Mouse (Mus musculus) hindbrain, embryonic 15.5 days (tissue): ENCODE results near the gene Sgms1. TPM values are rescaled to one million over a fixed set of nuclear protein-coding genes. Genes with fewer than 3 reads are reported as not detected.

ENCODE experiments used
- ATAC-seq: fragments of 200-750 bp; cut with Nextera tagmentation; 2 replicates; pipeline ENCODE4 v1.8.0; 2017; ENCODE audit warnings: low read depth, moderate number of reproducible peaks, moderate TSS enrichment; ENCODE audit not compliant: low FRiP score
- H3K27ac ChIP-seq: fragments of 300-500 bp; sonication (generic); replicated peaks from 2 replicates; pipeline ENCODE4 v1.5.1; 2015; ENCODE audit warnings: mild to moderate bottlenecking, inconsistent platforms
- H3K27me3 ChIP-seq: fragments of 300-500 bp; sonication (generic); 2 replicates; pipeline ENCODE4 v1.6.1; 2015; ENCODE audit warnings: control low read depth, inconsistent platforms
- H3K36me3 ChIP-seq: fragments of 300-500 bp; sonication (generic); 2 replicates; pipeline ENCODE4 v1.6.1; 2015; ENCODE audit warnings: control low read depth, inconsistent platforms
- H3K4me1 ChIP-seq: fragments of 300-500 bp; sonication (generic); replicated peaks from 2 replicates; pipeline ENCODE4 v1.6.1; 2015; ENCODE audit warnings: control low read depth, inconsistent platforms
- H3K4me2 ChIP-seq: fragments of 300-500 bp; sonication (generic); 2 replicates; pipeline ENCODE4 v1.6.1; 2015; ENCODE audit warnings: moderate library complexity, mild to moderate bottlenecking, inconsistent platforms
- H3K4me3 ChIP-seq: fragments of 300-500 bp; sonication (generic); 2 replicates; pipeline ENCODE4 v1.5.1; 2015; ENCODE audit warnings: mild to moderate bottlenecking, inconsistent platforms
- H3K9ac ChIP-seq: fragments of 300-500 bp; sonication (generic); 2 replicates; pipeline ENCODE4 v1.6.1; 2015; ENCODE audit warnings: inconsistent platforms
- H3K9me3 ChIP-seq: fragments of 300-500 bp; sonication (generic); 2 replicates; pipeline ENCODE4 v1.6.1; 2016; ENCODE audit warnings: control low read depth, inconsistent platforms
- whole genome bisulfite sequencing: fragments of 180-500 bp; shearing (Covaris S2); methylation state at CpG from one replicate; pipeline ENCODE4 v1.1.7; 2015; 5-methylcytosine and 5-hydroxymethylcytosine counted together
- polyA plus RNA-seq: library from polyadenylated mRNA; unstranded; fragments of >200 nt; fragmentation: Nextera tagmentation; extraction: Ambion mirVana; gene quantifications from 2 replicates; pipeline ENCODE4 v1.2.1, GENCODE M21; 2015

Gene Sgms1
- polyA plus RNA-seq, 1 experiment from 2014 or later: 21.7 TPM

DNA sequence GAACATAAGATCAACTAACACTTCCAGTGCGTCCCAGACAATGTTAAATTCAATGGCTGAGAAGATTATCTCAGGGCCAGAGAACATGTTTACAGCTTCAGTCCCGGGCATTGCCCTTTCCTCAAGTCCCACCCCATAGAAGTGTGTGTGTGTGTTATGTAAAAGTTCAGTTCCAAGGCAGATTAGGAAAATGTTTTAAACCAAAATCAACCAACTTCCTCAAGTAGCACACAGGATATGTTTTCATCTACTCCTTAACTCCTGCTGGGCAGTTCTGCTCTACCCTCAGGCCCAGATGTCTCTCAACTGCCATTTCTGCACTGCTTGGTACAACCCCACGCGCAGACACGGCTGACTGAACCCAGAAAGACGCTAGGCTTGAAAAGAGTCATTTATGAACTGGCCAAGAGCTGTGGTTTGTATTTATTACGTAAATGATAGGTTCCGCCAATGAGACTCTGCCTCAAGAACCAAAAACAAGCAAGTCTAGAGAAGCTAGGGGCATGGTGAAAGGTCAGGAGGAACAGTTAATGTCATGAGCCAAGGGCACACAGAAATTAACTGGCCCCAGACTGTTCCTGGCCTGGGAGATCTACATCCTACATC, 134.7 kb downstream of the Sgms1 start:
- H3K4me2 ChIP-seq: no peak overlapping the region
- H3K4me3 ChIP-seq: no peak overlapping the region
- peaks cover 11% of the 10 kb centered on the region for H3K4me1 ChIP-seq
- ATAC-seq: no peak
- H3K27ac ChIP-seq: peak overlapping the region; percentile 59
- H3K27me3 ChIP-seq: no peaks in the 10 kb centered on the region
- no peaks in the 10 kb centered on the region for H3K9me3 ChIP-seq
- H3K36me3 ChIP-seq: no peaks in the 10 kb centered on the region
- WGBS: 50% methylated on average over 8 of the region's 8 CpGs
- H3K9ac ChIP-seq: no peak overlapping the region

DNA sequence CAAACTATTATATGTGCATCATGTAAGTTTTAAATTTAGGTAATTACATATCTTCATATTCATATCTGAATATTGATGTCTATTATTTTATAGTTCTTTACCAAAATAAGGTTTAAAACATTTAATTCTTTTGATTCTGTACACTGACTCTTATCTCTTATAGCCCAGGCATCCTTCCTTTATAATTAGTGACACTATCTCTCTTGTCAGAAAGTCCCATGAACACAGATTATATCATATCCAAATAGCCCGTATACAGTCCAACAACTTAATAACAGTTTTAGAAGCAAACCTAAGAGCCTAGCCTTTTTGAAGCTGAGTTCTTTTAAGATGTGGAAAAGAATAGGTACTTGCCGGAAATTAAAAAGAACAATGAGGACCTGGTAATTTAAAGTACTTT, 135.3 kb downstream of the Sgms1 start:
- 85% methylated on average over 2 of the region's 2 CpGs for WGBS
- H3K36me3 ChIP-seq: no peaks in the 10 kb centered on the region
- no peak for ATAC-seq
- peaks cover 11% of the 10 kb centered on the region for H3K4me1 ChIP-seq
- H3K9ac ChIP-seq: no peak overlapping the region
- no peak overlapping the region for H3K4me2 ChIP-seq
- no peak overlapping the region for H3K4me3 ChIP-seq
- no peak overlapping the region for H3K27ac ChIP-seq
- no peaks in the 10 kb centered on the region for H3K9me3 ChIP-seq
- no peaks in the 10 kb centered on the region for H3K27me3 ChIP-seq

DNA sequence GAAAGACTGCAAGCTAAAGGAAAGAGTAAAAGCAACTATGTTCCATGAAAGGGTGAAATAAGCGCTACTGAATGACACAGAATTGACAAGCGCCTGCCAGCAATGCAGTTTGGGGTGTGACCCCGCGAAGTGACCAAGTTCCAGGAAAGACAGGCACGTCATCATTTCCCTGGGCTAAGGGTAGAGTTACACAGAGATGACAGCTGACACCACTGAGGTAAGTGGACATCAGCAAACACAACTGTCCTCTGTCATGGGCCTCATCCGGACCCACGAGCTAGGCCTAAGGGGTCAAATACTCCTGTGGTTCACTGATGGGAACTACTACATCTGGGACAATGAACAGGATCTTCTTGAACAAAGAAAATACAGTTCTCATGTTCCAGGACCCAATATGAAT, 136.5 kb downstream of the Sgms1 start:
- H3K9ac ChIP-seq: no peak overlapping the region
- no peak overlapping the region for H3K27ac ChIP-seq
- H3K36me3 ChIP-seq: no peaks in the 10 kb centered on the region
- H3K4me3 ChIP-seq: no peak overlapping the region
- H3K9me3 ChIP-seq: no peaks in the 10 kb centered on the region
- no peak overlapping the region for H3K4me2 ChIP-seq
- ATAC-seq: no peak
- peaks cover 9% of the 10 kb centered on the region for H3K4me1 ChIP-seq
- no peaks in the 10 kb centered on the region for H3K27me3 ChIP-seq
- 92% methylated on average over 7 of the region's 7 CpGs for WGBS

DNA sequence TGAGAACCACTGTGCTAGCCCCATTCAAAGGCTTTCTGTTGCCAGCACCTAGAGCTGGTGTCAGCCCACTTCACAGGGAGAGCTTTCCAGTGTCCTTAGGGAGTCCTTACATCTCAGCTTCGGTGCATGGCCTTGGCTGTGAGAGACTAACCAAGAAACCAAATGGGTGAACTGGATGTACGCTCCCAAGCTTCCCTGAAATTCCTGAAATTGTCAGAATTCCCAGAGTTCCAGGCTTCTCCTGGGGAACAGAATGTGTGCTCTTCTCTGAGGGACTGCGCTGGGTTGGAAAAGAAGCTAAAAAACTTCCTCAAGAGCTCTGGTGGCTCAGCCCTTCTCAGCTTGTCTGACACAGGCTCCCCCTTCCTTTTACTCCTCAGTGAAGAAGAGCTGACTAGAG, 137.1 kb downstream of the Sgms1 start:
- no peak overlapping the region for H3K9ac ChIP-seq

DNA sequence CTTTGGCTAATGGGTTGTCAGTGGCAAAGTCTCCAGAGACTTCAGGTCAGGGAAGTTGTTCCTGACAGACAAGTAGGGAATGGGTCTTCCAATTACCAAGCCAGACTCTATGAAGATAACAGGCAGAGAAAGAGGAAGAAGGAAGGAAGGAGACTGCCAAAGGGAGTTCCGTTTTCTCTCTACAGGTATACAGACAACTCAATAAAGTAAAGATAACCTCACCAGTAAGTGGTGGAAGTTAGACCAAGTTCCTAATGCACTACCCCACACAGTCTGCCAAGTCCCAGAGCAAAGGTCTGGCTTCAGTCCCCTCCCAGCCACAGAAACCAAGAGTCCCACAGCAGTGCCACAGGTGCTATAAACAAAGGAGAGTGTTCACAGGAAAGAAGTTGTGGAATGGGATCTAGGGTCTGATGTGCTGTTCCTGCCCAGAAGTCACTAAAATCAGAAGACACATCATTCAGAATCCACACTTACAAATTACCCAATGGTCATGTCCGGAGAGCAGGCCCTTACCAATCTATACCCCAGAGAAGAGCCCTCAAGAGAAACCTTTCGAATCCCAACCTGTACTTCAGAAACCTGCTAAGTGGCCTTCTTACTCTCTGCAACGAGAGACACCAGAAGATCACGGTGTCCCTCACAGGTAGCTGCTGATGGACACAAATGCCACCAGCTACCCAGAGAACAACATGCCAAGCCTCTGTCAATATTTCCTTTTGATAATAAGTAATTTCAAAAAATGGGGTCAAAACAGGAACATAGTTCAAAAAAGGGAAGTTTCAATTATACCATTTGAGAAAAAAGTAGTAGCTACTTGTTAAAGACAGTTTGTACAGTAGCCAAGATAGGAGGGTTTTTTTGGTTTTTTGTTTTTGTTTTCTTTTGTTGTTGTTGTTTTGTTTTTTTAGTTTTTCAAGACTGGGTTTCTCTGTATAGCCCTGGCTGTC, 140.1 kb downstream of the Sgms1 start:
- no peak overlapping the region for H3K27ac ChIP-seq
- no peaks in the 10 kb centered on the region for H3K4me1 ChIP-seq
- WGBS: 94% methylated on average over 5 of the region's 5 CpGs
- H3K4me2 ChIP-seq: no peak overlapping the region
- H3K9me3 ChIP-seq: no peaks in the 10 kb centered on the region
- no peaks in the 10 kb centered on the region for H3K27me3 ChIP-seq
- no peak for ATAC-seq
- H3K9ac ChIP-seq: no peak overlapping the region
- H3K36me3 ChIP-seq: no peaks in the 10 kb centered on the region
- no peak overlapping the region for H3K4me3 ChIP-seq

More for the DNA sequence above, 137.1 kb downstream of the Sgms1 start:
- no peak overlapping the region for H3K4me3 ChIP-seq
- no peak overlapping the region for H3K27ac ChIP-seq
- H3K4me1 ChIP-seq: peaks cover 9% of the 10 kb centered on the region
- no peaks in the 10 kb centered on the region for H3K27me3 ChIP-seq
- no peak overlapping the region for H3K4me2 ChIP-seq
- no peaks in the 10 kb centered on the region for H3K36me3 ChIP-seq
- ATAC-seq: no peak
- 85% methylated on average over 3 of the region's 3 CpGs for WGBS
- no peaks in the 10 kb centered on the region for H3K9me3 ChIP-seq

DNA sequence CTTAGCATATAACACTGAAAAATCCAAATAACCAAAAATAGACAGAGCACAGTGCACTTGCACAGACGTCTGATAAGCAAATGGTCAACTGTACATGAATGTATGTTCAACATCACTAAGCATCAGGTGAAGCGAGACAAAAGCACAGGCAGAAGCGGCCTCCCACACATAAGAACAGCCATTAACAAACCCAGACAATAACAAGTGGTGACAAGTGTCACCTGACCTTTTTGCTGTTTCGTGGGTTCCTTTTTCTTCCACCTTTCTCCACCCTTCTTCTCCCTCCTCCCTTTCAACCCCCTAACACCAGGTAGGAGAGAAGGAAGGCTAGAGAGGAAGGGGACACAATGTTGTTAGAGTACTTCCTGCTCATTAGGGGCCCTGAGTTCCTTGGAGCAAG, 144.6 kb downstream of the Sgms1 start:
- Histone ChIP-seq H3K27me3 (no peaks in the 10 kb centered on the region), H3K4me2 (no peak overlapping the region), H3K4me3 (no peak overlapping the region), H3K36me3 (no peaks in the 10 kb centered on the region), H3K4me1 (no peaks in the 10 kb centered on the region), H3K9ac (no peak overlapping the region), H3K27ac (no peak overlapping the region), H3K9me3 (no peaks in the 10 kb centered on the region)
- no peak for ATAC-seq
- WGBS: 76% methylated on average over 4 of the region's 4 CpGs

DNA sequence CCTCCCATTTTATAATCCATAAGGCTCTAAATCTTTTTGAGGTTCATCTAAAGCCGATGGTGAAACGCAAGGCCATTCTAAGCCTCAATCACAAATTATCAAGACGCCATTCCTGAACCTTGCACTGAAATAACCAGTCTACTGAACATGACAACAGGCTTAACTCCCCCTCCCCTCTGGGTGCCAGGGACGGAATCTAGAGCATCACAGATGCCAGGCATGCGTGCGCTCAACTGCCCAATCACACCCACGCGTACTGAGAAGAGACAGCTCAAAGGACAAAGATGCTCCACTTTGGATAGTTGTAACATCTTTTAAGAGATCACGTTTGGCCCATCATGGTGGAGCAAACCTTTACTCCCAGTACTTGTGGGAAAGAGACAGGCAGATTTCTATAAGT, 146.3 kb downstream of the Sgms1 start:
- H3K4me3 ChIP-seq: no peak overlapping the region
- H3K27me3 ChIP-seq: no peaks in the 10 kb centered on the region
- no peak for ATAC-seq
- no peak overlapping the region for H3K27ac ChIP-seq
- no peak overlapping the region for H3K9ac ChIP-seq
- no peaks in the 10 kb centered on the region for H3K9me3 ChIP-seq
- 89% methylated on average over 9 of the region's 9 CpGs for WGBS
- H3K4me2 ChIP-seq: no peak overlapping the region
- no peaks in the 10 kb centered on the region for H3K36me3 ChIP-seq
- H3K4me1 ChIP-seq: no peaks in the 10 kb centered on the region

DNA sequence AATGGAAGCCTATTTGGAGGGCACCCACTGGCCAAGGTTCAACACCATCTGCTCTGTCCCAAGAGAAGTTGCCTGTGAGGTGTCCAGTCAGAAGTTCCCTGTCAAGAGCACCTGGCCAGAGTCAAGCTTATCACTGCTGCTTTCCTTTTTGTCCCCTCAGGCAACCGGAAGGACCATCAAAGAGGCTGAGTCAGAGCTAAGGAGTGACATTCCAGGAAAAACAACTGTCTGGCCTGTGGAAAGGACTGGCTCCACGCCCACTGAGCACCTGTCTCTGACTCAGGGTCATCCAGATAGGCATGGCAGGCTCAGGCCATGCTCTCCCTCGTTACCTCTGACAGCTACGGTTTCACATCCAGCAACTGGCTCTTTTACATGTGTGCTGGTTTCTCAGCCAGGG, 147.4 kb downstream of the Sgms1 start:
- no peak for ATAC-seq
- no peaks in the 10 kb centered on the region for H3K9me3 ChIP-seq
- WGBS: 85% methylated on average over 4 of the region's 4 CpGs
- no peaks in the 10 kb centered on the region for H3K27me3 ChIP-seq
- H3K36me3 ChIP-seq: no peaks in the 10 kb centered on the region
- H3K9ac ChIP-seq: no peak overlapping the region
- no peak overlapping the region for H3K4me3 ChIP-seq
- no peak overlapping the region for H3K27ac ChIP-seq
- no peak overlapping the region for H3K4me2 ChIP-seq
- H3K4me1 ChIP-seq: no peaks in the 10 kb centered on the region

DNA sequence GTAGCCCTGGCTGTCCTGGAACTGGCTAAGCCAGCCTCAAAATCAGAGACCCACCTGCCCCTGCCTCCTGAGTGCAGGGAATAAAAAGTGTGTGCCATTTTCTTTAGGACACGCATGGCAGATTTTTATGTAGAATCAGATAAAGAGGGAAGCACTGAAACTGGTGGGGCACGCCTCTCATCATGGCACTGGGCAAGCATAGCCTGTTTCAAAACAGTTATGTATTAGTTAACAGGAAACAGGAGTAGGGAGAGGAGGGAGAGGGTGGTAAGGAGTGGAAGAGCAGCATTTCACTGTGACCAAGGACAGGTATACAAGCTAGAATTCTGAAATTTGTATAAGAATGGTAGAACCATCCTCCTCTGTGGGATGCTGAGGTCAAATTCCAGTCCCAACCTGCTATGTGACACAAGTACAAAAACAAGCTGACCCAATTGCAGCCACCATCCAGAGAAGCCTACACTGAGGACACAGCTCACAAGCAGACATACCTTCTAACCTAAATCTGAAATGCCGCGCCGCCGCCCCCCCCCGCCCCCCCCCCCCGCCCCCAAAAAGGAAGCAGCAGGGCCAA, 149.0 kb downstream of the Sgms1 start:
- Histone ChIP-seq H3K36me3 (no peaks in the 10 kb centered on the region), H3K4me3 (no peak overlapping the region), H3K27me3 (no peaks in the 10 kb centered on the region), H3K4me1 (no peaks in the 10 kb centered on the region), H3K27ac (no peak overlapping the region), H3K9ac (no peak overlapping the region), H3K4me2 (no peak overlapping the region), H3K9me3 (no peaks in the 10 kb centered on the region)
- no peak for ATAC-seq
- 72% methylated on average over 8 of the region's 8 CpGs for WGBS

DNA sequence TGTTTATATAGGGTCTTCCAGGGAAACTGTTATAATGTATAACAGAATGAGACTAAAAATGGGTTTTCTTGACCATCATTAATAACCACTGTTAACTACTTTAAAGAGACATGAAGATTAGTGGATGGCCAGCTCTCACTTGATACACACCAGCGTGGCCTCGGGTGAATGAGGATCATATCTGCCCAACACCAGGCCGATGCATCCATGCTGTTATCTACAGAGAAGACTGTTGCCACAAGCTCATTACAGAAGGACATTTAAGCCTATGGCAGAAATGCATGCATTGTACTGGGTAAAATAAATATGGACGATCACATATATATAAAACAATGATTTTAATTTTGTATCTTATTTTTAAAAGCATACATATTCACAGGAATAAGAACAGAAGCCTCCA, 149.6 kb downstream of the Sgms1 start:
- H3K4me3 ChIP-seq: no peak overlapping the region
- no peaks in the 10 kb centered on the region for H3K4me1 ChIP-seq
- no peak overlapping the region for H3K9ac ChIP-seq
- ATAC-seq: no peak
- H3K27ac ChIP-seq: no peak overlapping the region
- no peaks in the 10 kb centered on the region for H3K27me3 ChIP-seq
- no peaks in the 10 kb centered on the region for H3K36me3 ChIP-seq
- H3K4me2 ChIP-seq: no peak overlapping the region
- 94% methylated on average over 4 of the region's 4 CpGs for WGBS
- H3K9me3 ChIP-seq: no peaks in the 10 kb centered on the region

DNA sequence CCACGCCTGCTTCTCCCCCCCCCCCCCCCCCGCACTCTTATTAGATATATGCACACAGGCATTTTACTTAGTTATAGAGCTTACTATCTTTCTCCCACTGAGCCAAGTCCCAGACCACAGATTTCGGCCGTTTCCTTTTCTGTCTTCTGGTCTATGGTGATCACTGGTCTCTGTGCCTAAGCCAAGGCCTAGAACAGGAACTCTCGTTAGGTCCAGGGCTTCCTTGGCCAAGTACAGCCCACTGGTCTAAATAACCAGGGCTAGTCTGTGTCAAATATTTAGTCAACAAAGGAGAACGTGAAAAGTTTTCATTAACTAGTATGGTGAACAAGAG, 150.1 kb downstream of the Sgms1 start:
- Histone ChIP-seq H3K4me3 (no peak overlapping the region), H3K36me3 (no peaks in the 10 kb centered on the region), H3K27me3 (no peaks in the 10 kb centered on the region), H3K4me1 (no peaks in the 10 kb centered on the region), H3K9me3 (no peaks in the 10 kb centered on the region), H3K9ac (no peak overlapping the region), H3K27ac (no peak overlapping the region), H3K4me2 (no peak overlapping the region)
- WGBS: 96% methylated on average over 5 of the region's 6 CpGs
- ATAC-seq: no peak

DNA sequence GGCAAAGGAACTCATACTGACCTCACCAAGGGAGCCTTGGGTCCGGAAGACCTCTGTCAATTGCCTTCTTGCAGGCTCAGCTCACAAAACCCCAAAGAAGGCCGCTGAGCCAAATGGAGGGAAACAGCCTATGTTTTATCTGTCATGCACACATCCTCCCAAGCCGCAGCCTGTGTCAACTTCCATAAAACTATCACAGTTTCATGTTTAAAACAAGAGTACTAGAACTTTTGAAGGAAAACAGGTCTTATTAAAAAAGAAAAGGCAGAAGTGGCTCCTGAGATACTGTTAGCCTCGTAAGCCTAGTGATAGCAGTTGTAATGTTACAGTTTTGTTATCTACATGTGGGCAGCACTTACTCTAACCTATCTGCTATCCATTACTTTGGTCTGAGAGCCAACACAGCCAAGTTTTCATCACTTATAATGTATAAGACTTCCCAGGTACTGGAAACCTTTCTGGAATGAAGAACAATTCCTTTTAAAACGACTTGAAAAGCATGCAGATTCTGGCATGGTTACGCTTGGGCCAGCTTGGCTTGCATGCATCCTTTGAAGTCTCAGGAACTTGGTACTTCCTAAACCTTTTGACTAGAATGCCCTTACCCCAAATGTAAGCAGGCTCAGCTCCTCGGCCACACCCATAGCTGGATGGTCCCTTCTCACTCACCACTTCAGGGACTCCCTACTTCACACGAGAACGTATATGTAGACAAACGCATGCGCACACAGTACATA, 150.6 kb downstream of the Sgms1 start:
- Histone ChIP-seq H3K9ac (no peak overlapping the region), H3K4me3 (no peak overlapping the region), H3K9me3 (no peaks in the 10 kb centered on the region), H3K36me3 (no peaks in the 10 kb centered on the region), H3K4me1 (no peaks in the 10 kb centered on the region), H3K4me2 (no peak overlapping the region), H3K27me3 (no peaks in the 10 kb centered on the region), H3K27ac (no peak overlapping the region)
- 88% methylated on average over 11 of the region's 11 CpGs for WGBS
- no peak for ATAC-seq
